Mouse (Mus musculus) hindbrain, postnatal 0 days (tissue): Measurements from ENCODE around the gene Klhl32. TPM values are rescaled to one million over a fixed set of nuclear protein-coding genes. Genes with fewer than 3 reads are reported as not detected.

Experiments
- ATAC-seq: fragments of 200-750 bp; cut with Nextera tagmentation; 2 replicates; pipeline ENCODE4 v1.8.0; 2017; ENCODE audit warnings: mild to moderate bottlenecking, moderate TSS enrichment, moderate library complexity
- DNase-seq: peaks from one replicate; pipeline ENCODE4 v3.0.0-alpha.2; 2015; ENCODE audit warnings: low spot score
- H3K27ac ChIP-seq: fragments of 300-500 bp; sonication (generic); 2 replicates; pipeline ENCODE4 v1.5.1; 2014; ENCODE audit warnings: mild to moderate bottlenecking
- H3K27me3 ChIP-seq: fragments of 300-500 bp; sonication (generic); 2 replicates; pipeline ENCODE4 v1.6.1; 2014; ENCODE audit warnings: low read length, mixed read lengths; ENCODE audit not compliant: insufficient read depth
- H3K36me3 ChIP-seq: fragments of 300-500 bp; sonication (generic); 2 replicates; pipeline ENCODE4 v1.6.1; 2014; ENCODE audit warnings: low read length, mixed read lengths; ENCODE audit not compliant: insufficient read depth
- H3K4me1 ChIP-seq: fragments of 300-500 bp; sonication (generic); 2 replicates; pipeline ENCODE4 v1.6.1; 2014; ENCODE audit warnings: antibody characterized with exemption, low read length, mixed read lengths; ENCODE audit not compliant: insufficient read depth
- H3K4me2 ChIP-seq: fragments of 300-500 bp; sonication (generic); 2 replicates; pipeline ENCODE4 v1.6.1; 2014; ENCODE audit warnings: low read depth, mild to moderate bottlenecking, low read length, moderate library complexity, mixed read lengths
- H3K4me3 ChIP-seq: fragments of 300-500 bp; sonication (generic); 2 replicates; pipeline ENCODE4 v1.5.1; 2014; ENCODE audit warnings: low read length
- H3K9ac ChIP-seq: fragments of 300-500 bp; sonication (generic); replicated peaks from 2 replicates; pipeline ENCODE4 v1.6.1; 2014; ENCODE audit warnings: mild to moderate bottlenecking, low read length, moderate library complexity, mixed read lengths
- H3K9me3 ChIP-seq: fragments of 300-500 bp; sonication (generic); 2 replicates; pipeline ENCODE4 v1.6.1; 2016; ENCODE audit warnings: low read length, mixed read lengths
- CTCF ChIP-seq: IDR thresholded peaks from 2 replicates; pipeline ENCODE4 v1.5.1; 2016; ENCODE audit warnings: antibody characterized with exemption, control low read depth, low read depth
- WGBS: fragments of 180-500 bp; shearing (Covaris S2); extraction: QIAGEN DNeasy Blood & Tissue Kit; methylation state at CpG from one replicate; pipeline ENCODE4 v1.1.7; 2014; 5-methylcytosine and 5-hydroxymethylcytosine counted together
- polyA plus RNA-seq: library from polyadenylated mRNA; unstranded; fragments of >200 nt; fragmentation: Nextera tagmentation; extraction: Ambion mirVana; gene quantifications from 2 replicates; pipeline ENCODE4 v1.2.1, GENCODE M21; 2015
- total RNA-seq: library from RNA; depleted of rRNA; stranded (reverse); fragments of >200 nt; gene quantifications from 2 replicates; pipeline ENCODE4 v1.2.3, GENCODE M21; 2014

Gene Klhl32
- total and polyA plus RNA-seq, 2 experiments from 2014 or later, result 31.3 to 37.9 TPM

GRCm38 (mm10) chr4:24625951-24626584 is 224.9 kb downstream of the Klhl32 start:
- Histone ChIP-seq H3K4me2 (no peak overlapping the region), H3K9ac (no peak overlapping the region), H3K4me1 (no peaks in the 10 kb centered on the region), H3K27me3 (no peaks in the 10 kb centered on the region), H3K4me3 (no peak overlapping the region), H3K9me3 (no peaks in the 10 kb centered on the region), H3K36me3 (no peaks in the 10 kb centered on the region), H3K27ac (no peak overlapping the region)
- TF ChIP-seq CTCF, result no peak
- no peak for ATAC-seq
- no peak for DNase-seq
- 78% methylated on average over 13 of the region's 13 CpGs for WGBS

DNA sequence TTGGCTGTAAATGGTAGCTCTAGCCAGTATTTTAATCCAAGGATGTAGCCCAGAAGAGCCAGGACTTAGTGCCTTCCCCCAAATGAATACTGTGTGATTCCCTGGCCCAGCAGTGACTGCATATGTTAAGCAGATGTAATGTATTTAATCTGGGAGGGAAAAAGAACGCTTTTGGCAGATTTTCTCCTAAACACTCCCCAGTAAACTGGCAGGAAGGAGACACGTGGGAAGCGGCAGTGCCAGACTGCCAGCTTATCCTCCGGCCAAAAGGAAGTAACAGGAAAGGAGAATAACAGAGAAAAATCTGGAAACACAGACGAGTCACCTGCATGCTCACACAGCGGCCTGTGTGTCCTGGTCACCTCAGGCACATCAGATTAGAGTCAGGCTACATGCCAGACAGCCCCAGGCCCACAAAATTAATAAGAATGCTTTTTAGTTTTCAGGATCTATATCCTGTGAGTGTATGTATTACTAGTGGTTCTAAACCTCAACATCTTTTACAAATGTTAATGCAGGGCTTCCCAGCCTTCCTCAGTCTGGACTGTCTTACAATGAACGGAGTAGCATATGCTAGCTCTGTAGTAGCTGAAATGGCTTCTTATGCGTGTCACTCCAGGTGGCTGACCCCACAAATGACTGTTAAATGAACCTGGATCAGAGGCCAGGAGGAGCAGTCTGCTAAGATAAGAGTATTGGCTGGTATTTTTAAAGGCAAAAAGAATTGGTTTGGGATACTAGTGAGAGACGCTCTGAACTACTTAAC is 229.3 kb downstream of the Klhl32 start:
- Histone ChIP-seq H3K27me3 (no peaks in the 10 kb centered on the region), H3K4me3 (no peak overlapping the region), H3K4me2 (no peak overlapping the region), H3K9me3 (no peaks in the 10 kb centered on the region), H3K27ac (peak overlapping the region; percentile 15; the same call in 1 of the 2 replicates), H3K4me1 (no peaks in the 10 kb centered on the region), H3K9ac (no peak overlapping the region), H3K36me3 (no peaks in the 10 kb centered on the region)
- WGBS, result 49% methylated on average over 9 of the region's 9 CpGs
- DNase-seq, result peak; percentile 45
- no peak for TF ChIP-seq CTCF
- peak; percentile 52; the same call in 1 of the 2 replicates for ATAC-seq

- Histone ChIP-seq H3K4me1 (no peaks in the 10 kb centered on the region), H3K27ac (no peak overlapping the region), H3K27me3 (no peaks in the 10 kb centered on the region), H3K4me3 (no peak overlapping the region), H3K36me3 (no peaks in the 10 kb centered on the region), H3K4me2 (no peak overlapping the region), H3K9ac (no peak overlapping the region), H3K9me3 (no peaks in the 10 kb centered on the region)
- WGBS, result 78% methylated on average over 5 of the region's 5 CpGs
- TF ChIP-seq CTCF, result no peak
- peak; percentile 57; the same call in 1 of the 2 replicates for ATAC-seq
- DNase-seq, result peak; percentile 65
Measured at GRCm38 (mm10) chr4:24620440-24620839, 230.5 kb downstream of the Klhl32 start.

GRCm38 (mm10) chr4:24620005-24620404 is 230.9 kb downstream of the Klhl32 start:
- H3K27me3 ChIP-seq, result no peaks in the 10 kb centered on the region
- TF ChIP-seq CTCF, result no peak
- no peak overlapping the region for H3K4me3 ChIP-seq
- H3K9ac ChIP-seq, result no peak overlapping the region
- WGBS, result 72% methylated on average over 6 of the region's 6 CpGs
- no peaks in the 10 kb centered on the region for H3K36me3 ChIP-seq
- no peak for ATAC-seq
- no peak overlapping the region for H3K4me2 ChIP-seq
- no peak overlapping the region for H3K27ac ChIP-seq
- peak; percentile 9 for DNase-seq
- H3K9me3 ChIP-seq, result no peaks in the 10 kb centered on the region
- H3K4me1 ChIP-seq, result no peaks in the 10 kb centered on the region

GRCm38 (mm10) chr4:24609564-24609963 is 241.4 kb downstream of the Klhl32 start:
- ATAC-seq, result no peak
- no peak overlapping the region for H3K4me2 ChIP-seq
- H3K9me3 ChIP-seq, result no peaks in the 10 kb centered on the region
- DNase-seq, result no peak
- no peaks in the 10 kb centered on the region for H3K36me3 ChIP-seq
- no peak overlapping the region for H3K4me3 ChIP-seq
- no peak overlapping the region for H3K9ac ChIP-seq
- H3K27ac ChIP-seq, result no peak overlapping the region
- no peaks in the 10 kb centered on the region for H3K27me3 ChIP-seq
- TF ChIP-seq CTCF, result no peak
- H3K4me1 ChIP-seq, result no peaks in the 10 kb centered on the region
- 96% methylated on average over 2 of the region's 2 CpGs for WGBS

DNA sequence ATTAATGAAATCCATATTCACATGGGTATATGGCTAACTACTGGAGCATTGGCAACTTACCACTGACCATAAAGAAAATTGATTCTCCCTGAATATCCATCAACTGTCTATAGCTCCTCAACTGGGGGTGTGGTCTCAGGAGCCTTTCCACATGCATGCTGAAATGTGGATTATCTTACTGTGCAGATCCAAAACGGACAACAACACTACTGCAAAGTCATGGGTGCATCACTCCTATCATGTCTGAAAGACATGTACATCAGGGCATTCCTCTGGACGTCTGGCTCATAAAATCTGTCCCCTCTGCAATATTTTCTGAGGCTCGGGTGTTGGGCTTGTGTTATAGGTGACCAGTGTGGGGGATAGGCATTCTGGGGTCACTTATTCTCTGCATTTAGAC is 241.8 kb downstream of the Klhl32 start:
- H3K36me3 ChIP-seq, result no peaks in the 10 kb centered on the region
- no peaks in the 10 kb centered on the region for H3K27me3 ChIP-seq
- ATAC-seq (no peak), DNase-seq (no peak)
- no peak overlapping the region for H3K27ac ChIP-seq
- H3K9me3 ChIP-seq, result no peaks in the 10 kb centered on the region
- H3K4me2 ChIP-seq, result no peak overlapping the region
- H3K4me1 ChIP-seq, result no peaks in the 10 kb centered on the region
- WGBS, result 90% methylated on average over 3 of the region's 3 CpGs
- TF ChIP-seq CTCF, result no peak
- H3K9ac ChIP-seq, result no peak overlapping the region
- H3K4me3 ChIP-seq, result no peak overlapping the region

DNA sequence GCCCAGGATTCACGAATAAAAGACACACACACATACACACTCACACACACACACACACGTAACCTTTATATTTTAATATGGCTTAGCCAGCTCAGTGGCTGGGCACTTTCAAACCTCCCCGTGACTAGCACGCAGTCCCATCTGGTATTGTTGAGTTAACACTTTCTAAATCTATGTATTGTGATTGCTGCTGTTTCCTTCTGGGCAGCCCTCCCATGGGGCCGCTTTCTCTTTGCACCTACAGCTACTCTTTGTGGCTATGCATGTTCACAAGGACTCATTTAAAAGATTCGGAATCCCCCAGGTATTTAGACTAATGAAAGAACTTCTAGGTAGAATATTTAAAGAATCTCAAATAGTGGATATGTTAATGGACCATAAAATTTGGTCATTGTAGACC is 249.2 kb downstream of the Klhl32 start:
- Histone ChIP-seq H3K4me3 (no peak overlapping the region), H3K4me2 (no peak overlapping the region), H3K36me3 (no peaks in the 10 kb centered on the region), H3K4me1 (no peaks in the 10 kb centered on the region), H3K27ac (no peak overlapping the region), H3K27me3 (no peaks in the 10 kb centered on the region), H3K9me3 (no peaks in the 10 kb centered on the region), H3K9ac (no peak overlapping the region)
- no peak for ATAC-seq
- 88% methylated on average over 6 of the region's 6 CpGs for WGBS
- DNase-seq, result no peak
- no peak for TF ChIP-seq CTCF
